Mouse (Mus musculus): ENCODE measurements around the gene Usp39.

The Usp39 gene

GRCm38 (mm10) chr6:72302349-72302925, 42.5 kb downstream of the Usp39 start:
- no peak for DNase-seq (ENCODE audit: low read depth, low spot score)

- DNase-seq (ENCODE audit: low read depth, low spot score): no peak
Observed at GRCm38 (mm10) chr6:72297825-72298224, 47.2 kb downstream of the Usp39 start.

- DNase-seq (ENCODE audit: low read depth, low spot score): no peak
Observed at GRCm38 (mm10) chr6:72292972-72293651, 51.9 kb downstream of the Usp39 start.

GRCm38 (mm10) chr6:72289484-72289883, 55.5 kb downstream of the Usp39 start:
- no peak for DNase-seq (ENCODE audit: low read depth, low spot score)

- no peak for DNase-seq (ENCODE audit: low read depth, low spot score)
Observed at GRCm38 (mm10) chr6:72283914-72284313, 61.1 kb downstream of the Usp39 start.

- no peak for DNase-seq (ENCODE audit: low read depth, low spot score)
Observed at GRCm38 (mm10) chr6:72280410-72280998, 64.5 kb downstream of the Usp39 start.

- no peak for DNase-seq (ENCODE audit: low read depth, low spot score)
Observed at GRCm38 (mm10) chr6:72279505-72279904, 65.5 kb downstream of the Usp39 start.

- no peak for DNase-seq (ENCODE audit: low read depth, low spot score)
Observed at GRCm38 (mm10) chr6:72278835-72279234, 66.1 kb downstream of the Usp39 start.

- DNase-seq (ENCODE audit: low read depth, low spot score): no peak
Observed at GRCm38 (mm10) chr6:72277508-72278166, 67.3 kb downstream of the Usp39 start.

- DNase-seq (ENCODE audit: low read depth, low spot score): no peak
Observed at GRCm38 (mm10) chr6:72276972-72277441, 68.0 kb downstream of the Usp39 start.

- DNase-seq (ENCODE audit: low read depth, low spot score): no peak
Observed at GRCm38 (mm10) chr6:72276141-72276540, 68.8 kb downstream of the Usp39 start.

GRCm38 (mm10) chr6:72275527-72275926, 69.5 kb downstream of the Usp39 start:
- no peak for DNase-seq (ENCODE audit: low read depth, low spot score)

- DNase-seq (ENCODE audit: low read depth, low spot score): no peak
Observed at GRCm38 (mm10) chr6:72273153-72273552, 71.8 kb downstream of the Usp39 start.

- DNase-seq (ENCODE audit: low read depth, low spot score): no peak
Observed at GRCm38 (mm10) chr6:72272161-72272696, 72.8 kb downstream of the Usp39 start.

- no peak for DNase-seq (ENCODE audit: low read depth, low spot score)
Observed at GRCm38 (mm10) chr6:72270952-72271519, 73.9 kb downstream of the Usp39 start.

GRCm38 (mm10) chr6:72270258-72270657, 74.7 kb downstream of the Usp39 start:
- no peak for DNase-seq (ENCODE audit: low read depth, low spot score)
